Mouse (Mus musculus) spleen, embryonic (tissue): Measurements from ENCODE around the gene Hs3st3a1.

ENCODE experiments used
- CTCF ChIA-PET: fragments of 350-600 bp; sonication (Branson Sonifier 250); formaldehyde crosslinking; loops from one replicate; lab custom pipeline; 2022; lab: Charles Lee

Hs3st3a1 gene

GRCm38 (mm10) chr11:64489587-64490433 is 54.7 kb downstream of the Hs3st3a1 start:
- CTCF ChIA-PET, result no interaction called here

- CTCF ChIA-PET, result no interaction called here
These were observed 59.3 kb downstream of the Hs3st3a1 start for GRCm38 (mm10) chr11:64494448-64494847.

GRCm38 (mm10) chr11:64495935-64496334 is 60.8 kb downstream of the Hs3st3a1 start:
- CTCF ChIA-PET, result no interaction called here

GRCm38 (mm10) chr11:64496677-64497076 is 61.5 kb downstream of the Hs3st3a1 start:
- CTCF ChIA-PET, result no interaction called here

- CTCF ChIA-PET, result no interaction called here
These were observed 65.5 kb downstream of the Hs3st3a1 start for GRCm38 (mm10) chr11:64500536-64501112.

GRCm38 (mm10) chr11:64503040-64503439 is 67.9 kb downstream of the Hs3st3a1 start:
- CTCF ChIA-PET, result no interaction called here

- CTCF ChIA-PET, result no interaction called here
These were observed 70.8 kb downstream of the Hs3st3a1 start for GRCm38 (mm10) chr11:64505924-64506323.

- CTCF ChIA-PET, result no interaction called here
These were observed 71.9 kb downstream of the Hs3st3a1 start for GRCm38 (mm10) chr11:64507024-64507423.

- CTCF ChIA-PET, result no interaction called here
These were observed 74.0 kb downstream of the Hs3st3a1 start for GRCm38 (mm10) chr11:64509106-64509505.

- CTCF ChIA-PET, result no interaction called here
These were observed 77.2 kb downstream of the Hs3st3a1 start for GRCm38 (mm10) chr11:64512301-64512700.

GRCm38 (mm10) chr11:64513419-64513818 is 78.3 kb downstream of the Hs3st3a1 start:
- CTCF ChIA-PET, result no interaction called here

GRCm38 (mm10) chr11:64516712-64517589 is 81.8 kb downstream of the Hs3st3a1 start:
- CTCF ChIA-PET, result no interaction called here

GRCm38 (mm10) chr11:64518146-64518841 is 83.2 kb downstream of the Hs3st3a1 start:
- CTCF ChIA-PET, result no interaction called here

GRCm38 (mm10) chr11:64523993-64524570 is 89.0 kb downstream of the Hs3st3a1 start:
- CTCF ChIA-PET, result no interaction called here

GRCm38 (mm10) chr11:64537230-64537629 is 102.1 kb downstream of the Hs3st3a1 start:
- CTCF ChIA-PET, result no interaction called here

- CTCF ChIA-PET, result no interaction called here
These were observed 106.7 kb downstream of the Hs3st3a1 start for GRCm38 (mm10) chr11:64541866-64542265.

- CTCF ChIA-PET, result no interaction called here
These were observed 107.2 kb downstream of the Hs3st3a1 start for GRCm38 (mm10) chr11:64542335-64542734.

GRCm38 (mm10) chr11:64543181-64543641 is 108.1 kb downstream of the Hs3st3a1 start:
- CTCF ChIA-PET, result no interaction called here

GRCm38 (mm10) chr11:64544236-64544635 is 109.1 kb downstream of the Hs3st3a1 start:
- CTCF ChIA-PET, result no interaction called here

- CTCF ChIA-PET, result no interaction called here
These were observed 114.2 kb downstream of the Hs3st3a1 start for GRCm38 (mm10) chr11:64549380-64549779.

- CTCF ChIA-PET, result no interaction called here
These were observed 114.8 kb downstream of the Hs3st3a1 start for GRCm38 (mm10) chr11:64549955-64550354.
